Mouse (Mus musculus) embryonic fibroblast, embryonic 13.5 days (primary cell): ENCODE measurements around the gene 4930452B06Rik. TPM values are rescaled to one million over a fixed set of nuclear protein-coding genes. Genes with fewer than 3 reads are reported as not detected.
"Not testable (repeated sequence)": the region's sequence is repeated elsewhere in the genome, so short reads cannot be mapped to it uniquely, and the experiment has no call there.

Source experiments
- H3K27ac ChIP-seq: 2 replicates; pipeline ENCODE4 v1.5.1; 2012; ENCODE audit warnings: low read length, control low read depth, inconsistent platforms; ENCODE audit not compliant: insufficient read depth
- H3K4me1 ChIP-seq: 2 replicates; pipeline ENCODE4 v1.6.1; 2011; ENCODE audit warnings: low read length; ENCODE audit not compliant: control insufficient read depth, insufficient read depth
- H3K4me3 ChIP-seq: 2 replicates; pipeline ENCODE4 v1.5.1; 2011; ENCODE audit warnings: mild to moderate bottlenecking, control low read depth, low read length; ENCODE audit not compliant: insufficient read depth
- CTCF ChIP-seq: IDR thresholded peaks from 2 replicates; pipeline ENCODE4 v1.5.1; 2011; ENCODE audit warnings: mild to moderate bottlenecking, control low read depth, low read length, moderate library complexity, borderline replicate concordance; ENCODE audit not compliant: insufficient read depth
- POLR2A ChIP-seq: IDR thresholded peaks from 2 replicates; pipeline ENCODE4 v1.6.1; 2011; ENCODE audit warnings: low read depth, mild to moderate bottlenecking, control low read depth, low read length, moderate library complexity
- polyA plus RNA-seq: library from polyadenylated mRNA; stranded (reverse); fragments of >200 nt; gene quantifications from 2 replicates; pipeline ENCODE4 v1.2.4, GENCODE M21; 2011; ENCODE audit warnings: low read depth; ENCODE audit not compliant: missing spikeins, insufficient read length

The 4930452B06Rik gene
- polyA plus RNA-seq, 1 experiment = 4.2 TPM

- TF ChIP-seq CTCF (no peak), POLR2A (no peak)
- H3K4me3 ChIP-seq = no peak overlapping the region
- H3K4me1 ChIP-seq = no peaks in the 10 kb centered on the region
- H3K27ac ChIP-seq = no peak overlapping the region
Observed at GRCm38 (mm10) chr14:8627481-8627880, 38.6 kb downstream of the 4930452B06Rik start.

- TF ChIP-seq POLR2A = no peak
- no peak for TF ChIP-seq CTCF
- H3K4me1 ChIP-seq = no peaks in the 10 kb centered on the region
- no peak overlapping the region for H3K27ac ChIP-seq
- no peak overlapping the region for H3K4me3 ChIP-seq
Observed at GRCm38 (mm10) chr14:8621164-8621563, 44.9 kb downstream of the 4930452B06Rik start.

- H3K4me1 ChIP-seq = no peaks in the 10 kb centered on the region; the same call in 1 of the 2 replicates
- TF ChIP-seq CTCF (no peak), POLR2A (no peak)
- H3K27ac ChIP-seq = no peak overlapping the region
- no peak overlapping the region for H3K4me3 ChIP-seq
Observed at GRCm38 (mm10) chr14:8620580-8620979, 45.5 kb downstream of the 4930452B06Rik start.

GRCm38 (mm10) chr14:8615636-8616035 is 50.4 kb downstream of the 4930452B06Rik start:
- no peak overlapping the region for H3K4me3 ChIP-seq
- H3K27ac ChIP-seq = no peak overlapping the region
- H3K4me1 ChIP-seq = no peaks in the 10 kb centered on the region; the same call in 1 of the 2 replicates
- TF ChIP-seq POLR2A = no peak

GRCm38 (mm10) chr14:8614430-8614829 is 51.6 kb downstream of the 4930452B06Rik start:
- H3K4me1 ChIP-seq, H3K27ac ChIP-seq: not testable (repeated sequence)

GRCm38 (mm10) chr14:8612080-8612479 is 54.0 kb downstream of the 4930452B06Rik start:
- no peak overlapping the region for H3K27ac ChIP-seq
- H3K4me1 ChIP-seq = no peaks in the 10 kb centered on the region; the same call in 1 of the 2 replicates
- TF ChIP-seq CTCF (no peak), POLR2A (no peak)
- no peak overlapping the region for H3K4me3 ChIP-seq

More at GRCm38 (mm10) chr14:8614430-8614829, 51.6 kb downstream of the 4930452B06Rik start:
- not testable (repeated sequence) for H3K4me3 ChIP-seq

- Histone ChIP-seq H3K4me3 (no peak overlapping the region), H3K27ac (no peak overlapping the region), H3K4me1 (no peaks in the 10 kb centered on the region)
- TF ChIP-seq POLR2A (no peak), CTCF (no peak)
Observed at GRCm38 (mm10) chr14:8610108-8610507, 55.9 kb downstream of the 4930452B06Rik start.

GRCm38 (mm10) chr14:8608559-8609171 is 57.4 kb downstream of the 4930452B06Rik start:
- Histone ChIP-seq H3K4me1 (no peaks in the 10 kb centered on the region), H3K4me3 (no peak overlapping the region), H3K27ac (no peak overlapping the region)
- TF ChIP-seq CTCF (peak; percentile 96), POLR2A (no peak)

GRCm38 (mm10) chr14:8604898-8605297 is 61.1 kb downstream of the 4930452B06Rik start:
- no peak overlapping the region for H3K4me3 ChIP-seq
- no peak overlapping the region for H3K27ac ChIP-seq
- TF ChIP-seq POLR2A = no peak
- no peak for TF ChIP-seq CTCF
- H3K4me1 ChIP-seq = no peaks in the 10 kb centered on the region

- H3K4me1 ChIP-seq = no peaks in the 10 kb centered on the region
- no peak overlapping the region for H3K4me3 ChIP-seq
- H3K27ac ChIP-seq = no peak overlapping the region
- TF ChIP-seq CTCF (no peak), POLR2A (no peak)
Observed at GRCm38 (mm10) chr14:8585031-8585430, 81.0 kb downstream of the 4930452B06Rik start.

GRCm38 (mm10) chr14:8551006-8551405 is 115.0 kb downstream of the 4930452B06Rik start:
- H3K4me1 ChIP-seq, H3K4me3 ChIP-seq, H3K27ac ChIP-seq: not testable (repeated sequence)
